Mouse (Mus musculus): Measurements from ENCODE around the gene Top3a. TPM values are rescaled to one million over a fixed set of nuclear protein-coding genes. Genes with fewer than 3 reads are reported as not detected.
"Not testable (repeated sequence)": the region's sequence is repeated elsewhere in the genome, so short reads cannot be mapped to it uniquely, and the experiment has no call there.

The Top3a gene
- 19.6 and 20.4 TPM in 2 replicates for polyA plus RNA-seq (2011; ENCODE audit: insufficient read depth, insufficient read length, low read depth, missing spikeins)

DNA sequence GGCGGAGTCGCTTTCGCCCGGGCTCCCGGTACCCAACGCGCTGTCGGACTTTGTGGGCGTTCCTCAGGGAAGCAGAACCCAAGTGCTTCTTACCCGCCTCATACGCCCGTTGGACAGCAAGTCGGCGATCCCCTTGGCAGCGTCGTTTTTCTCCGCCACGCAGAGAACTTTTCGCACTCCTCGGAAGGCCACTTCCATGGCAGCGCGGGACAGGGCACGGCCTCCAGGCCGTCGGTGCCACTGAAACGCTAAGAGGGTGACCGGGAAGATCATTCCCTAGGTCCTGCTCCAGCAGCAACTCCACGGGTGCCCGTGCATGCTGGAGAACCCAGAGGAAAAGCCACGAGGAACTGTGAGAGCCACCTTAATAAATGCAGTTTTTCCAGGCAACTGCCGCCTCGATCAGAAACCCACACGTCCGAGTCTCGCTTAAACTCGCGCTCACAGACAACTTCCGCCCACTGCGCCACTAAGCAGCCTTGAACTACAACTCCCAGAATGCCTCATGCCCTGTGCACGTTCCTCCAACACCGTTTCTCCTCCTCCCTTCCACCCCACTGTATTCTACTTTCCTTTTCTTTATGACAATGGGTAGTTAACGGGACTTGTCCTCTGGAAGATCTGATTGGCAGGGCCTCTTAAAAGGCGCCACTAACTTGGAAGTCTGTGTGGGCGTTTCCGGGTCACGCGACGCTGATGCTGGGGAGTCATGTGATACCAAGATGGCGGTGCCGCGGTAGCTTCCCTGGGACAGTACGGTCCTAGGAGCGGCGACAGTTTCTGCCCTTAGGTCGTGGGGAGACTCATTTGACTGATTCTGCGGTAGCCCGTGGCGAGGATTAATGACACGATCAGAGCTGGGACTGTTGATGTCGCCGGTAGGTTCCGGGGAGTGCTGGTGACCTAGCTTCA lies at the start of gene Top3a, which contains the start of gene Smcr8:
Top3a (minus strand) TSS at position 537 of the 912 bp plus-strand sequence.
Smcr8 (plus strand) TSS at position 696 of the 912 bp plus-strand sequence.
- H3K36me3 ChIP-seq (ENCODE audit: control insufficient read depth, insufficient read depth, low read length, poor library complexity, severe bottlenecking) = peaks cover 24% of the 10 kb centered on the region
- H3K4me3 ChIP-seq (ENCODE audit: low read depth, low read length) = peak within 1 kb of the TSS; percentile 89
- H3K9me3 ChIP-seq (replicated peaks; ENCODE audit: control insufficient read depth, insufficient read depth, low read length, poor library complexity, severe bottlenecking) = no peaks in the 10 kb centered on the region
- H3K9ac ChIP-seq (ENCODE audit: low read depth, poor library complexity, severe bottlenecking) = peak within 1 kb of the TSS; percentile 72
- TF ChIP-seq POLR2A (IDR thresholded peaks at IDR 0.05; ENCODE audit: insufficient read depth, low read length) = no peak
- TF ChIP-seq CTCF (IDR thresholded peaks at IDR 0.05; ENCODE audit: low read depth, low read length) = no peak
- TF ChIP-seq EP300 (IDR thresholded peaks at IDR 0.05; ENCODE audit: insufficient read depth, low read depth, low read length) = peak; percentile 50; the same call in 1 of the 2 replicates
- H3K27ac ChIP-seq (ENCODE audit: insufficient read depth, low read length) = peak within 1 kb of the TSS; percentile 72
- no peaks in the 10 kb centered on the region for H3K27me3 ChIP-seq (ENCODE audit: control insufficient read depth, insufficient read depth, low read length, poor library complexity, severe bottlenecking)
- H3K4me1 ChIP-seq (ENCODE audit: control insufficient read depth, insufficient read depth, low read length) = no peaks in the 10 kb centered on the region

DNA sequence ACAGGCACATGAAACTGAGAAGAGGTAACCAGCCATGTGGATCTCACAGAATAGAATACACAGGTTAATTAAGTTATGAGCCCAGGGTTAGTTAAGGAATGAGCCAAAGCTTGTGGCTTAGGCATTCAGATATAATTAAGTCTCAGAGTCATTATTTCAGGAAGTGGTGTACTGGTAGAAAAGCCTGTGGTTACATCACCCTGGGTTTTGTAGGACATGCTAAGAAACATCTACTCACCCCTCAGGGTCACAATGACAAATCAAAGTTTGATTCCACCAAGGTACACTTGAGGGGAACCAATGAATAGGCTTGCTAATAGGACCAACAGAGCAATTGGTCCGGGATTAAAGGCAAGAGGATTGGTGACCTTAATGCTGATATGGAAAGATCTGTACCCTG lies 49.5 kb upstream of the Top3a start:
- Histone ChIP-seq H3K4me1 (ENCODE audit: control insufficient read depth, insufficient read depth, low read length) (no peaks in the 10 kb centered on the region), H3K27me3 (ENCODE audit: control insufficient read depth, insufficient read depth, low read length, poor library complexity, severe bottlenecking) (no peaks in the 10 kb centered on the region), H3K9ac (ENCODE audit: low read depth, poor library complexity, severe bottlenecking) (no peak overlapping the region), H3K9me3 (replicated peaks; ENCODE audit: control insufficient read depth, insufficient read depth, low read length, poor library complexity, severe bottlenecking) (no peaks in the 10 kb centered on the region), H3K27ac (ENCODE audit: insufficient read depth, low read length) (no peak overlapping the region), H3K4me3 (ENCODE audit: low read depth, low read length) (no peak overlapping the region), H3K36me3 (ENCODE audit: control insufficient read depth, insufficient read depth, low read length, poor library complexity, severe bottlenecking) (no peaks in the 10 kb centered on the region)
- TF ChIP-seq CTCF (IDR thresholded peaks at IDR 0.05; ENCODE audit: low read depth, low read length) (no peak), EP300 (IDR thresholded peaks at IDR 0.05; ENCODE audit: insufficient read depth, low read depth, low read length) (no peak), POLR2A (IDR thresholded peaks at IDR 0.05; ENCODE audit: insufficient read depth, low read length) (no peak)

DNA sequence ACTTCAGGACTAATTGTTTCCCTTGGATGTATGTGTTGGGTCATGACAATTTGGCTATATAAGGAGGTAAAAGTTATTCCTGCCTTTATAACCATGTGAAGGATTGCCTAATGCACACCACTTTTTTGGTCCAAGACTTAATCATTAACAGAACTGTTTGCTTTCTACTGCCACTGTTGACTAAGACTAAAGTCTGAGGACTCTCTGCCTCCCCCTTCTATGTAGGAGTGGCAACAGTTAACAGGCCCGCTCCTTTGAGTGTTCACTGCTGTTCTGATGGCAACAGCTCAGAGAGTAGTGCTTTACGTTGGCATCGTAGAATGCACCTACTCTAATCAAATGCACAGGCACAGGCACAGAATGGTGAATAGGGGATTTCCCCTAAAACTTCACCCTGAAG lies 48.0 kb upstream of the Top3a start:
- H3K9me3 ChIP-seq (replicated peaks; ENCODE audit: control insufficient read depth, insufficient read depth, low read length, poor library complexity, severe bottlenecking) = no peaks in the 10 kb centered on the region
- H3K27ac ChIP-seq (ENCODE audit: insufficient read depth, low read length) = no peak overlapping the region
- no peaks in the 10 kb centered on the region for H3K4me1 ChIP-seq (ENCODE audit: control insufficient read depth, insufficient read depth, low read length)
- H3K9ac ChIP-seq (ENCODE audit: low read depth, poor library complexity, severe bottlenecking) = no peak overlapping the region
- H3K27me3 ChIP-seq (ENCODE audit: control insufficient read depth, insufficient read depth, low read length, poor library complexity, severe bottlenecking) = no peaks in the 10 kb centered on the region
- TF ChIP-seq CTCF (IDR thresholded peaks at IDR 0.05; ENCODE audit: low read depth, low read length) = no peak
- no peak for TF ChIP-seq EP300 (IDR thresholded peaks at IDR 0.05; ENCODE audit: insufficient read depth, low read depth, low read length)
- no peak for TF ChIP-seq POLR2A (IDR thresholded peaks at IDR 0.05; ENCODE audit: insufficient read depth, low read length)
- no peaks in the 10 kb centered on the region for H3K36me3 ChIP-seq (ENCODE audit: control insufficient read depth, insufficient read depth, low read length, poor library complexity, severe bottlenecking)
- no peak overlapping the region for H3K4me3 ChIP-seq (ENCODE audit: low read depth, low read length)

DNA sequence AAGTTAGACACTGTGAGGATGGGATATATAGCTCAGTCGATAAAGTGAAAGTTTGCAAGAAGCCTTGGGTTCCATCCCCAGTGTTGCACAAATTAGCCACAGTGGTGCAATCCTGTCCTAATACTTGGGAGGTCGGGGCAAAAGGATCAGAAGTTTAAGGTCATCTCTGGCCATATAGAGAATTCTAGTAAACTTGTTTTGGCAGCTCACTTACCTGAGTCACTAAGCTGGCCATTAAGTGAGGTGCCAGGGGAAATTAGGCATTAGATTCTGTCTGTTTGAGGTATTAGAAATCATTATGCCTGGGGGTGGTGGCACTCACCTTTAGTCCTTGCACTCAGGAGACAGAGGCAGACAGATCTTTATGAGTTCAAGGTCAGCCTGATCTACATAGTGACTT lies 46.6 kb upstream of the Top3a start:
- no peaks in the 10 kb centered on the region for H3K27me3 ChIP-seq (ENCODE audit: control insufficient read depth, insufficient read depth, low read length, poor library complexity, severe bottlenecking)
- H3K9me3 ChIP-seq (replicated peaks; ENCODE audit: control insufficient read depth, insufficient read depth, low read length, poor library complexity, severe bottlenecking) = no peaks in the 10 kb centered on the region
- TF ChIP-seq EP300 (IDR thresholded peaks at IDR 0.05; ENCODE audit: insufficient read depth, low read depth, low read length) = no peak
- TF ChIP-seq CTCF (IDR thresholded peaks at IDR 0.05; ENCODE audit: low read depth, low read length) = no peak
- TF ChIP-seq POLR2A (IDR thresholded peaks at IDR 0.05; ENCODE audit: insufficient read depth, low read length) = no peak
- no peak overlapping the region for H3K9ac ChIP-seq (ENCODE audit: low read depth, poor library complexity, severe bottlenecking)
- no peaks in the 10 kb centered on the region for H3K4me1 ChIP-seq (ENCODE audit: control insufficient read depth, insufficient read depth, low read length)
- no peak overlapping the region for H3K4me3 ChIP-seq (ENCODE audit: low read depth, low read length)
- no peak overlapping the region for H3K27ac ChIP-seq (ENCODE audit: insufficient read depth, low read length)
- H3K36me3 ChIP-seq (ENCODE audit: control insufficient read depth, insufficient read depth, low read length, poor library complexity, severe bottlenecking) = no peaks in the 10 kb centered on the region

DNA sequence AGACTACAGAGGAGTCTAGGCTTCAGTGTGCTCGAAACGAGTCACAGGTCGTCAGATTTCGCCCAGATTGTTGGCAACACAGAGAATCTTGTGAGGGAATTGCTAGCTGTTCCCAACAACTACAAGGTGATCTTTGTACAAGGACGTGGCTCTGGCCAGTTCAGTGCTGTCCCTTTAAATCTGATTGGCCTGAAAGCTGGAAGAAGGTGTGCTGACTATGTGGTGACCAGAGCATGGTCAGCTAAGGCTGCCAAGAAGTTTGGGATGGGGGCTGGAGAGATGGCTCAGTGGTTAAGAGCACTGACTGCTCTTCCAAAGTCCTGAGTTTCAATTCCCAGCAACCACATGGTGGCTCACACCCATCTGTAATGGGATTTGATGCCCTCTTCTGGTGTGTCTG lies 39.2 kb upstream of the Top3a start:
- H3K27ac ChIP-seq (ENCODE audit: insufficient read depth, low read length) = no peak overlapping the region
- H3K36me3 ChIP-seq (ENCODE audit: control insufficient read depth, insufficient read depth, low read length, poor library complexity, severe bottlenecking) = no peaks in the 10 kb centered on the region
- H3K4me1 ChIP-seq (ENCODE audit: control insufficient read depth, insufficient read depth, low read length) = no peaks in the 10 kb centered on the region
- H3K9me3 ChIP-seq (replicated peaks; ENCODE audit: control insufficient read depth, insufficient read depth, low read length, poor library complexity, severe bottlenecking) = no peaks in the 10 kb centered on the region
- TF ChIP-seq POLR2A (IDR thresholded peaks at IDR 0.05; ENCODE audit: insufficient read depth, low read length) (no peak), EP300 (IDR thresholded peaks at IDR 0.05; ENCODE audit: insufficient read depth, low read depth, low read length) (no peak), CTCF (IDR thresholded peaks at IDR 0.05; ENCODE audit: low read depth, low read length) (no peak)
- H3K27me3 ChIP-seq (ENCODE audit: control insufficient read depth, insufficient read depth, low read length, poor library complexity, severe bottlenecking) = no peaks in the 10 kb centered on the region; the same call in 1 of the 2 replicates
- no peak overlapping the region for H3K9ac ChIP-seq (ENCODE audit: low read depth, poor library complexity, severe bottlenecking)
- H3K4me3 ChIP-seq (ENCODE audit: low read depth, low read length) = no peak overlapping the region

DNA sequence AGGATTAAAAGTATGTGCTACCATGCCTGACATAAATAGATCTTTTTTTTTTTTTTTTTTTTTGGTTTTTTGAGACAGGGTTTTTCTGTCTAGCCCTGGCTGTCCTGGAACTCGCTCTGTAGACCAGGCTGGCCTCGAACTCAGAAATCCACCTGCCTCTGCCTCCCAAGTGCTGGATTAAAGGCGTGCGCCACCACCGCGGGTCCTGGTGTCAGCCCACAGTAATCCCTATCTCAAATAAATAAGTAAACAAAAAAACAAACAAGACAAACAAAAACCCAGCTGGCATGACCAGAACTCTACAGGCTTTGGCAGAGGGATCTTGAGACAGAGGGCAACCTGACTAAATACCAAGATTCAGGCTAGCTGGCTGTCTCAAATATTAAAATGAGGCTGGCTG lies 34.5 kb upstream of the Top3a start, which contains the start of gene Shmt1:
Shmt1 (minus strand) TSS at position 101 of the 400 bp plus-strand sequence.
- Histone ChIP-seq H3K4me3 (ENCODE audit: low read depth, low read length) (peak within 1 kb of the TSS; percentile 76), H3K9ac (ENCODE audit: low read depth, poor library complexity, severe bottlenecking) (peak within 1 kb of the TSS; percentile 50), H3K27ac (ENCODE audit: insufficient read depth, low read length) (peak within 1 kb of the TSS; percentile 22)
- H3K4me1 ChIP-seq (ENCODE audit: control insufficient read depth, insufficient read depth, low read length); H3K9me3 ChIP-seq (replicated peaks; ENCODE audit: control insufficient read depth, insufficient read depth, low read length, poor library complexity, severe bottlenecking); H3K27me3 ChIP-seq (ENCODE audit: control insufficient read depth, insufficient read depth, low read length, poor library complexity, severe bottlenecking); H3K36me3 ChIP-seq (ENCODE audit: control insufficient read depth, insufficient read depth, low read length, poor library complexity, severe bottlenecking): not testable (repeated sequence)

Measured in ES-Bruce4 (cell line).